Mouse (Mus musculus) frontal cortex, postnatal 36 days (tissue): ENCODE measurements around the gene Fpr-rs7.

Experiments used
- DNase-seq, 2 experiments: peaks; one replicate each; pipeline ENCODE4 v3.0.0; 2022; ENCODE audit warnings: low spot score in 2 of 2

Fpr-rs7 gene

GRCm38 (mm10) chr17:20114126-20114525 is at the start of gene Fpr-rs7:
Fpr-rs7 (minus strand) TSS chr17:20114226.
- no peak for DNase-seq

GRCm38 (mm10) chr17:20074090-20074489 is 39.9 kb downstream of the Fpr-rs7 start:
- no peak for DNase-seq

GRCm38 (mm10) chr17:20071656-20072396 is 42.2 kb downstream of the Fpr-rs7 start:
- no peak for DNase-seq
